Mouse (Mus musculus) forebrain, embryonic 16.5 days (tissue): ENCODE measurements around the gene Sh2d3c. TPM values are rescaled to one million over a fixed set of nuclear protein-coding genes. Genes with fewer than 3 reads are reported as not detected.

Source experiments
- ATAC-seq: fragments of 200-750 bp; cut with Nextera tagmentation; 2 replicates; pipeline ENCODE4 v1.8.0; 2017; ENCODE audit warnings: mild to moderate bottlenecking, moderate library complexity
- H3K27ac ChIP-seq: fragments of 300-500 bp; sonication (generic); 2 replicates; pipeline ENCODE4 v1.5.1; 2014; ENCODE audit warnings: low read length, control low read depth
- H3K27me3 ChIP-seq: fragments of 300-500 bp; sonication (generic); replicated peaks from 2 replicates; pipeline ENCODE4 v1.6.1; 2014; ENCODE audit warnings: low read length; ENCODE audit not compliant: control insufficient read depth, insufficient read depth
- H3K36me3 ChIP-seq: fragments of 300-500 bp; sonication (generic); 2 replicates; pipeline ENCODE4 v1.6.1; 2014; ENCODE audit not compliant: control insufficient read depth, insufficient read depth
- H3K4me1 ChIP-seq: fragments of 300-500 bp; sonication (generic); replicated peaks from 2 replicates; pipeline ENCODE4 v1.6.1; 2014; ENCODE audit warnings: low read length; ENCODE audit not compliant: control insufficient read depth, insufficient read depth
- H3K4me2 ChIP-seq: fragments of 300-500 bp; sonication (generic); 2 replicates; pipeline ENCODE4 v1.6.1; 2014; ENCODE audit warnings: mild to moderate bottlenecking, low read length, control low read depth
- H3K4me3 ChIP-seq: fragments of 300-500 bp; sonication (generic); replicated peaks from 2 replicates; pipeline ENCODE4 v1.5.1; 2014; ENCODE audit warnings: mild to moderate bottlenecking, low read length, control low read depth
- H3K9ac ChIP-seq: fragments of 300-500 bp; sonication (generic); replicated peaks from 2 replicates; pipeline ENCODE4 v1.6.1; 2014; ENCODE audit warnings: low read depth, low read length, control low read depth
- H3K9me3 ChIP-seq: fragments of 300-500 bp; sonication (generic); 2 replicates; pipeline ENCODE4 v1.6.1; 2016; ENCODE audit warnings: low read length; ENCODE audit not compliant: control insufficient read depth
- WGBS: fragments of 180-500 bp; shearing (Covaris S2); extraction: QIAGEN DNeasy Blood & Tissue Kit; methylation state at CpG from one replicate; pipeline ENCODE4 v1.1.7; 2014; 5-methylcytosine and 5-hydroxymethylcytosine counted together
- polyA plus RNA-seq: library from polyadenylated mRNA; unstranded; fragments of >200 nt; fragmentation: Nextera tagmentation; extraction: Ambion mirVana; gene quantifications from 2 replicates; pipeline ENCODE4 v1.2.1, GENCODE M21; 2015

Gene Sh2d3c
- polyA plus RNA-seq, 1 experiment from 2014 or later, result 43.0 TPM

GRCm38 (mm10) chr2:32769327-32770085 is 48.7 kb downstream of the Sh2d3c start:
- whole genome bisulfite sequencing, result 60% methylated on average over 5 of the region's 5 CpGs
- Histone ChIP-seq H3K36me3 (no peaks in the 10 kb centered on the region), H3K27ac (no peak overlapping the region), H3K4me2 (no peak overlapping the region), H3K4me3 (no peak overlapping the region), H3K9me3 (no peaks in the 10 kb centered on the region), H3K4me1 (no peaks in the 10 kb centered on the region), H3K27me3 (no peaks in the 10 kb centered on the region), H3K9ac (no peak overlapping the region)
- ATAC-seq, result no peak

GRCm38 (mm10) chr2:32771886-32772285 is 51.0 kb downstream of the Sh2d3c start:
- H3K4me2 ChIP-seq, result no peak overlapping the region
- peaks cover 13% of the 10 kb centered on the region for H3K4me1 ChIP-seq
- 36% methylated on average over 10 of the region's 12 CpGs for WGBS
- no peaks in the 10 kb centered on the region for H3K9me3 ChIP-seq
- ATAC-seq, result no peak
- no peaks in the 10 kb centered on the region for H3K27me3 ChIP-seq
- H3K27ac ChIP-seq, result no peak overlapping the region
- H3K4me3 ChIP-seq, result no peak overlapping the region
- no peak overlapping the region for H3K9ac ChIP-seq
- no peaks in the 10 kb centered on the region for H3K36me3 ChIP-seq

DNA sequence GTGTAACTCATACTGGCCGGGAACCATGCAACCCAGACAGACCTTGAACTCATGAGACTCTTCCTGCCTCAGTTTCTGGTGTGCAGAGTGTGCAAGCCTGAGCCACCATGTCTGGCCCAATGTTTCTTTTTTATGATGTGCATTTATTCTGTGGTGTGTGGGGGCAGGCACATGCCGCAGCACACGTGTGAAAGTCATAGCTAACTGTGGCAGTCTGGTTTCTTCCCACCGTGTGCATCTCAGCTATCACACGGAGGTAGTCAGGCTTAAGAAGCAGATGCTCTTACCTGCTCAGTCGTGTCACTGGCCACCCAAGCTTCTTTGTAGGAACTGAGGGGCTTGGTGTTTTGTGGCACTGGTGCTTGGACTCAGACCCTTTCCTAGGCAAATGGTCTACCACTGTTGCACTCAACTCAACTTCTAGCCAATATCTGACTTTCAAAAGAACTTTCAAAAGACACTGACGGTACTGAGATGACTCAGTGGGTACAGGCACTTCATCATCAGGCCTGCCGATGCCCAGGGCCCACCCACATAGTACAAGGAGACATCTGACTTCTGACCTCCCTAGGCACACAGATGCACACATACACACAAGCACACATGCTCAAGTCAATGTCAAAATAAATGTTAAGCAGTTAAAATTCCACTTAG is 51.9 kb downstream of the Sh2d3c start:
- WGBS, result 87% methylated on average over 8 of the region's 8 CpGs
- H3K9me3 ChIP-seq, result no peaks in the 10 kb centered on the region

DNA sequence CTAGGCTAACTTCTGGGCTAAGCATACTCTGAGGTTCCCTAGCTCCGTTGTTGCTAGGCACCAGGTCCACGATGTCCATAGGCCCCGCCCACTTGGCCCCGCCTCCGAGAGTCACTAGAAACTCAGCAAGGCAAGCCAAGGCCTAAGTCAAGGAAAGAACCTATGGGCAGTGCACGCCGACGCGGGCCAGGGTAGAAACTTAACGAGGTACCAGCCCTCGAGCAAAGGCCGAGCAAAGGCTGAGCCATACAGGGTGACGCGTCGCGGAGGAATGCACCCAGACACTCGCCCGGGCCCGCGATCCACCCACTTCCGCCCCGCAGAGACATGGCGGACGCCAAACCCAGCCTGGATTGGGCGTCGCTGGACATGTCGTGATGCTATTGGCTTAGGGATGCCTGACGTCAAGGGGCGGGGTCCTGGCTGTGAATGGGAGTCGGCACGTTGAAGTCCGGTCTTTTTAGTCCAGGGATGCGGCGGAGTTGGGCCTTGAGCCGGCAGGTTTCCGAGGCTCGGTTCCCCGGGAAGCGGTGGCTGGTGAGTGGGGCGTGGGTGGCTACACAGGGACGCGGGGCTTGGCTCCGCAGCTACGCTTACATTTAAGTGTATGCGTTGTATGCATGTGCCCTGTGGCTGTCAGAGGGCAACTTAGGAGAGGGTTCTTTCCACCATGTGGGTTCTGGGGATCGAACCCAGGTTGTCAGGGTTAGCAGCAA is 54.7 kb downstream of the Sh2d3c start, which contains the start of the genes Ttc16 and Ptrh1:
TSS of gene Ttc16 (minus strand) at position 275 of the 716 bp plus-strand sequence.
TSS of gene Ptrh1 (plus strand) at position 428 of the 716 bp plus-strand sequence.
- H3K9me3 ChIP-seq, result no peaks in the 10 kb centered on the region
- peak; percentile 99 for ATAC-seq

More for the DNA sequence above, 51.9 kb downstream of the Sh2d3c start:
- no peak overlapping the region for H3K4me2 ChIP-seq
- no peak overlapping the region for H3K27ac ChIP-seq
- H3K4me1 ChIP-seq, result peaks cover 13% of the 10 kb centered on the region
- H3K4me3 ChIP-seq, result no peak overlapping the region
- H3K27me3 ChIP-seq, result no peaks in the 10 kb centered on the region
- H3K36me3 ChIP-seq, result no peaks in the 10 kb centered on the region
- H3K9ac ChIP-seq, result no peak overlapping the region
- ATAC-seq, result no peak

GRCm38 (mm10) chr2:32776192-32776591 is 55.3 kb downstream of the Sh2d3c start:
- Histone ChIP-seq H3K36me3 (no peaks in the 10 kb centered on the region), H3K4me2 (peak overlapping the region; percentile 72), H3K4me3 (peak overlapping the region; percentile 74), H3K9me3 (no peaks in the 10 kb centered on the region), H3K9ac (peak overlapping the region; percentile 26; the same call in 1 of the 2 replicates), H3K27me3 (no peaks in the 10 kb centered on the region), H3K27ac (no peak overlapping the region), H3K4me1 (peaks cover 13% of the 10 kb centered on the region)
- ATAC-seq, result no peak
- 17% methylated on average over 22 of the region's 22 CpGs for WGBS

More for the DNA sequence above, 54.7 kb downstream of the Sh2d3c start, which contains the start of the genes Ttc16 and Ptrh1:
- H3K4me2 ChIP-seq, result peak within 1 kb of the TSS; percentile 72
- peak within 1 kb of the TSS; percentile 65 for H3K27ac ChIP-seq
- WGBS, result under 1% methylated on average over 46 of the region's 46 CpGs
- no peaks in the 10 kb centered on the region for H3K27me3 ChIP-seq
- peak within 1 kb of the TSS; percentile 74 for H3K4me3 ChIP-seq
- H3K9ac ChIP-seq, result peak within 1 kb of the TSS; percentile 60
- H3K36me3 ChIP-seq, result no peaks in the 10 kb centered on the region
- H3K4me1 ChIP-seq, result peaks cover 13% of the 10 kb centered on the region

DNA sequence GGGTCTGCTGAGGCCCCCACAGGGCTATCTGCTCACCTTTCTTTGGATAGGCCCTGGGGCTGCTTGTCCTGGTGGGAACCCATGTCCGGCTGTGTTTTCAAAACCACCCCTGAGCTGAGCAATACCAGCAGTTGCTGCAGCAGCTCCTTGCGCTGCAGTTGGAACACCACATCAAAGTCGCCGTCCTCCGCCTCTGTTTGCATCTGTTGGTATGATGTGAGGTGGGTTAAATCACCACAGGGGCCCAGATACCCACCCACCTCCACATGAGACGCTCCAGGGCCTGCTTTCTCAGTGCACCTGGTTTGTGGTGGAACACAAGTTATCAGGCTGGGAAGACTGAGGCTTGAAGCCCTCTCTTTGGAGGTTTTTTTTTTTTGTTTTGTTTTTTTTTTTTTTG is 57.2 kb downstream of the Sh2d3c start:
- WGBS, result 94% methylated on average over 6 of the region's 6 CpGs
- ATAC-seq, result no peak
- Histone ChIP-seq H3K9ac (no peak overlapping the region), H3K4me3 (no peak overlapping the region), H3K36me3 (no peaks in the 10 kb centered on the region), H3K4me1 (peaks cover 13% of the 10 kb centered on the region), H3K4me2 (no peak overlapping the region), H3K9me3 (no peaks in the 10 kb centered on the region), H3K27me3 (no peaks in the 10 kb centered on the region), H3K27ac (no peak overlapping the region)

DNA sequence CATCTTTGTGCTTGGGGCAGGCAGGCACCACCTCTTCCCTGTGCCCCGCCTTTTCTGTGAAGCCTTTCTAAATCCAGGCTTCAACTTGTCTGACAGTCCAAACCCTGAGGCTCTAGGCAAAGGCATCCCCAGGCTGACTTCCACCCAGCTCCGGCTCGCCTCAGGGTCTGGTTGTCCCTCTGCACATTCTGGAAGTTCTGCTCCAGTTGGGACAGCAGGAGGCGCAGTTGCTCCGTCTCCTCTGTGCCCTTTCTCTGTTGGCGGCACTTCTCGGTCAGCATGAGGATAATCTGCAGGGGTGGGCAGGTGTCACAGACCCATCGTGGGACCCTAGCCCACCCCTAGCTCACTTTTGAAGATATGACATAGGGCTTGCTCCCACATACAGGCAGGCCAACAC is 58.3 kb downstream of the Sh2d3c start:
- Histone ChIP-seq H3K36me3 (no peaks in the 10 kb centered on the region), H3K27ac (no peak overlapping the region), H3K9me3 (no peaks in the 10 kb centered on the region), H3K4me2 (no peak overlapping the region), H3K27me3 (no peaks in the 10 kb centered on the region), H3K4me1 (peaks cover 13% of the 10 kb centered on the region), H3K9ac (no peak overlapping the region), H3K4me3 (no peak overlapping the region)
- no peak for ATAC-seq
- WGBS, result 17% methylated on average over 8 of the region's 8 CpGs

- Histone ChIP-seq H3K36me3 (no peaks in the 10 kb centered on the region), H3K4me3 (no peak overlapping the region), H3K27me3 (no peaks in the 10 kb centered on the region), H3K9me3 (no peaks in the 10 kb centered on the region), H3K27ac (no peak overlapping the region), H3K4me1 (peaks cover 13% of the 10 kb centered on the region), H3K4me2 (no peak overlapping the region), H3K9ac (no peak overlapping the region)
- 90% methylated on average over 6 of the region's 6 CpGs for WGBS
- no peak for ATAC-seq
These were observed 58.9 kb downstream of the Sh2d3c start for GRCm38 (mm10) chr2:32779714-32780113.

GRCm38 (mm10) chr2:32781710-32782109 is 60.9 kb downstream of the Sh2d3c start:
- Histone ChIP-seq H3K4me1 (no peaks in the 10 kb centered on the region), H3K4me2 (no peak overlapping the region), H3K9ac (no peak overlapping the region), H3K9me3 (no peaks in the 10 kb centered on the region), H3K27me3 (no peaks in the 10 kb centered on the region), H3K36me3 (no peaks in the 10 kb centered on the region), H3K4me3 (no peak overlapping the region), H3K27ac (no peak overlapping the region)
- no peak for ATAC-seq
- WGBS, result 82% methylated on average over 6 of the region's 6 CpGs
